Mouse (Mus musculus): ENCODE data around the gene C2cd4d. TPM values are rescaled to one million over a fixed set of nuclear protein-coding genes. Genes with fewer than 3 reads are reported as not detected.

C2cd4d gene
- polyA plus RNA-seq (2012; rRNA removed) = 0.13 TPM in 1 of 2 replicates, not detected in the other

DNA sequence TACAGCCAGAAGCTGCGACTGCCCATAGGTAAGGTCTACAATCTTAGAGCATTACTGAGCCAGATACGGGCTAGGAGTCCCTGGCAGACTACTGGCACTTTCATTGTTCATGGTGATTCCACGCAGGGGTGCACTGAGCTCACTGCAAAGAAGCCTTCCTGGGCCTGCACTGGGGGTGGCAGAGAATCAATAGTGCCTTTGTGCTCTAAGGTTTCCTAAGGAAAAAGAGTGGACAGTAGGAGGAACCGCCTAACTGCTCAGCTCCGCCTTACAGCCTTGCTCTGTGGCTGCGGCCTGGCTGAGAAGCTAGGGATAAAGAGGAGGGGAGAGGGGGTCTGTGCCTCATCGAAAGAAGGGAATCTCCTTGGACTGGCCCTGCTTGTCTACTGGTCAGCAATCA, at the start of gene C2cd4d:
TSS of gene C2cd4d (plus strand) at position 301 of the 400 bp plus-strand sequence.
- Histone ChIP-seq H3K27me3 (ENCODE audit: control insufficient read depth, insufficient read depth, low read length) (peaks cover 5% of the 10 kb centered on the region), H3K4me3 (ENCODE audit: extremely low read depth, insufficient read depth, insufficient read length) (no peak within 1 kb of the TSS)

DNA sequence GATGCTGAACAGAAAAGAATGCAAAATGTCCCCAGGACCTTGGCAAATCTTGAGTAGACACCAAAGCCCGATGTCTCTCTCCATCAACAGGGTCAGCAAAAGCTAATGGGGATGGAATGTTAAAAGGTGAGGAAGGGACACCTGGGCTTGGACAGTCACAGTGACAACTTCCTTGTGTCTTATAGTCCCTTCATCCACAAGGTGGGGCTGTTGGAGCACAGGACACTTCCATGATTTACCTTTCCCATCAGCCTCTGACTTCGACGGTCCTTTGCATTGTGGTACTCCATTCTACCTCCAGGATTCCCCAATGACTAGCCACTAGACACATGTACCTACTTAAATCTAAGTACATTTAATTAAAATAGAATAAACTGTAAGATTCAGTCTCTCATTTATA, 33.6 kb upstream of the C2cd4d start:
- WGBS = 81% methylated on average over 3 of the region's 3 CpGs
- TF ChIP-seq POLR2A (IDR thresholded peaks at IDR 0.05; ENCODE audit: low read depth, low read length) = no peak
- no peak for TF ChIP-seq CTCF (IDR thresholded peaks at IDR 0.05; ENCODE audit: extremely low read depth, insufficient read depth, insufficient read length, insufficient replicate concordance)
- Histone ChIP-seq H3K36me3 (ENCODE audit: control insufficient read depth, insufficient read depth, low read length) (peaks cover 3% of the 10 kb centered on the region; the same call in 1 of the 2 replicates), H3K4me1 (ENCODE audit: control insufficient read depth, insufficient read depth, insufficient read length) (no peaks in the 10 kb centered on the region), H3K27me3 (ENCODE audit: control insufficient read depth, insufficient read depth, low read length) (no peaks in the 10 kb centered on the region), H3K4me3 (ENCODE audit: extremely low read depth, insufficient read depth, insufficient read length) (no peak overlapping the region), H3K27ac (ENCODE audit: insufficient read depth, low read length) (no peak overlapping the region)
- DNase-seq (ENCODE audit: low read depth in 1 of 2, low spot score in 2 of 2) = no peak

More for the DNA sequence above, at the start of gene C2cd4d:
- peaks cover 6% of the 10 kb centered on the region; the same call in 1 of the 2 replicates for H3K4me1 ChIP-seq (ENCODE audit: control insufficient read depth, insufficient read depth, insufficient read length)
- H3K27ac ChIP-seq (ENCODE audit: insufficient read depth, low read length) = no peak within 1 kb of the TSS
- no peak for DNase-seq (ENCODE audit: low read depth in 1 of 2, low spot score in 2 of 2)
- H3K36me3 ChIP-seq (ENCODE audit: control insufficient read depth, insufficient read depth, low read length) = no peaks in the 10 kb centered on the region
- WGBS = 84% methylated on average over 7 of the region's 7 CpGs
- TF ChIP-seq CTCF (IDR thresholded peaks at IDR 0.05; ENCODE audit: extremely low read depth, insufficient read depth, insufficient read length, insufficient replicate concordance) (no peak), POLR2A (IDR thresholded peaks at IDR 0.05; ENCODE audit: low read depth, low read length) (no peak)

DNA sequence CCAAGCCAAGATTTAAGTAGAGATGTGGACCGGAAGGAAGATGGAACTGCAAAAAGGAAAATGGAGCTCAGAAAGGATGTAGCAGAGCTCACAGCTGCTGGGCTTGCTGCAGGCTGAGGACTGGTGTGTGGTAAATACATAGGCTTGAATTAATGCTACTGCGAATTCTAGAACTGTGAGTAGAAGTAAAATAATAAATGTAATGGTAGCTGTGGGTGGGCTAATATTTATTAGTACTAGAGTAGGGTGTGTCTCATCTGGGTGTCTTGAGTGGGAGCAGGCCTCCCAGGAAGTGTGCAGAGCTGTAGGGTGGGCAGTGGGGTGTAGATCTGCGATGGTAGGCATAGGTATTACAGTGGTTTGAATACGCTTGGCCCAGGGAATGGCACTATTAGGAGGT, 27.8 kb upstream of the C2cd4d start:
- WGBS = 92% methylated on average over 4 of the region's 4 CpGs
- 0 out of 2 replicates have a peak, but pooled peaks cover 2% of the 10 kb centered on the region for H3K36me3 ChIP-seq (ENCODE audit: control insufficient read depth, insufficient read depth, low read length)
- DNase-seq (ENCODE audit: low read depth in 1 of 2, low spot score in 2 of 2) = no peak
- H3K4me3 ChIP-seq (ENCODE audit: extremely low read depth, insufficient read depth, insufficient read length) = no peak overlapping the region
- H3K27me3 ChIP-seq (ENCODE audit: control insufficient read depth, insufficient read depth, low read length) = no peaks in the 10 kb centered on the region
- TF ChIP-seq POLR2A (IDR thresholded peaks at IDR 0.05; ENCODE audit: low read depth, low read length) = no peak
- no peak for TF ChIP-seq CTCF (IDR thresholded peaks at IDR 0.05; ENCODE audit: extremely low read depth, insufficient read depth, insufficient read length, insufficient replicate concordance)
- H3K4me1 ChIP-seq (ENCODE audit: control insufficient read depth, insufficient read depth, insufficient read length) = no peaks in the 10 kb centered on the region
- no peak overlapping the region for H3K27ac ChIP-seq (ENCODE audit: insufficient read depth, low read length)

DNA sequence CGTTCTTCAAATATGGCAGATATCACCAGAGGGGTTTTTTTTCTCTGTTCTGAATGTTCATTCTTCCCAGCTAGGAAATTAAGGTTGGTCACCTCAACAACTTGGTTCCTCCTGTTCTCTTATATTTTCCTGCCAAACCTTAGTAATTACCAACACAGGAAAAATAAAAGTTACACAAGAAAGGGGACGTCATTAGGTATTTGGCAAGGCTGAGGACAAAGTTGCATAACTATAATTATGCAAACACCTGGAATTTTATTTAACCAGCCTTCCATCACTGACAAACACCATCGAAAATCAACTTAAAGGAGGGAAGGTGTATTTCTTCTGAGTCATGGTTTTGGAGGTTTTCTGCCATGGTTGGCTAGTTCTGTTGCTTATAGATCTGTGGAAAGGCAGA, 23.7 kb upstream of the C2cd4d start:
- TF ChIP-seq POLR2A (IDR thresholded peaks at IDR 0.05; ENCODE audit: low read depth, low read length) = no peak
- no peak for TF ChIP-seq CTCF (IDR thresholded peaks at IDR 0.05; ENCODE audit: extremely low read depth, insufficient read depth, insufficient read length, insufficient replicate concordance)
- Histone ChIP-seq H3K4me3 (ENCODE audit: extremely low read depth, insufficient read depth, insufficient read length) (no peak overlapping the region), H3K36me3 (ENCODE audit: control insufficient read depth, insufficient read depth, low read length) (no peaks in the 10 kb centered on the region), H3K27ac (ENCODE audit: insufficient read depth, low read length) (no peak overlapping the region), H3K27me3 (ENCODE audit: control insufficient read depth, insufficient read depth, low read length) (no peaks in the 10 kb centered on the region), H3K4me1 (ENCODE audit: control insufficient read depth, insufficient read depth, insufficient read length) (no peaks in the 10 kb centered on the region)
- 80% methylated on average over 3 of the region's 3 CpGs for WGBS
- no peak for DNase-seq (ENCODE audit: low read depth in 1 of 2, low spot score in 2 of 2)

DNA sequence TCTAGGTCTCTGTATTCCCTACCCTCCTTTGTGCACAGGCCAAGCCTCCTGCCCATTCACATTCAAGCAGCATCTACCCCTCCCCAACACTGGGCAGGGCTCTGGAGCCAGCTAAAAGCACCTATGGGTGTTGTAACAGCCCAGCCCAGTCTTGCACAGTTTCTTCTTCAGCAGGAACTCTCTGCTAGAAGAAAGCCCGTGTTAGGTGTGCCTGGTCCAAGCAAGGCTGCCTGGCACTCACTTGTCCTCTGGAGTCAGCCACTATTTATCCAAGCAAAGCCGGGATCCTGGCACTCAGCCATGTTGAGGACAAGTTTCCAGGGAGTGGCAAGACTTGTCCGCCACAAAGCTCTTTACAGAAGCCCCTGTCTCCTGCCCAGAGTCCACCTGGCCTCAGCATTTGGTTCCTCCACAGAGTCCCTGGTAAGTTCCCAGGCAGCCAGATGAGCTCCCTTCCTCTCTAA, 20.2 kb upstream of the C2cd4d start, which contains the start of gene Them5:
TSS of gene Them5 (plus strand) at position 141 of the 464 bp plus-strand sequence.
- 70% methylated on average over 3 of the region's 3 CpGs for WGBS
- DNase-seq (ENCODE audit: low read depth in 1 of 2, low spot score in 2 of 2) = no peak
- no peaks in the 10 kb centered on the region for H3K27me3 ChIP-seq (ENCODE audit: control insufficient read depth, insufficient read depth, low read length)

DNA sequence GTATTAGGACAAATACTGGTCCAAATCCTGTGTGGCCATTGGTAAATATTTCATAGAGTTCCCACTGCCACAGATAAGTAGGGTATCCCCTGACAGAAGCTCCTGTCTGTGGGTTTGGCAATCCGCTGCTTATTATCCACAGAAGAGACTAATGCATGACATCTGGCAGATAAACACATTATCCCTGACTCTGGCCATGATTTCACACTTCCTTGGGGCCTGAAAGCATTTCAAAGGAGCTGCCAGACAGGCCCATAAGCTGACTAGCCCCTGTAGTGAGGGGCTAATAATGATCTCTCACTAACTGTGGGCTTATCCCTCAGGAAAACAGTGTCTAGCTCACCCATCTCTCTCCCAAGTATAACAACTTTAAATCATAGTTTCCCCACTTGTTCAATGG, 19.7 kb upstream of the C2cd4d start:
- WGBS = 78% methylated on average over 1 of the region's 1 CpGs
- Histone ChIP-seq H3K4me1 (ENCODE audit: control insufficient read depth, insufficient read depth, insufficient read length) (no peaks in the 10 kb centered on the region), H3K4me3 (ENCODE audit: extremely low read depth, insufficient read depth, insufficient read length) (no peak overlapping the region), H3K27ac (ENCODE audit: insufficient read depth, low read length) (no peak overlapping the region), H3K27me3 (ENCODE audit: control insufficient read depth, insufficient read depth, low read length) (no peaks in the 10 kb centered on the region), H3K36me3 (ENCODE audit: control insufficient read depth, insufficient read depth, low read length) (no peaks in the 10 kb centered on the region)
- TF ChIP-seq POLR2A (IDR thresholded peaks at IDR 0.05; ENCODE audit: low read depth, low read length) = no peak
- TF ChIP-seq CTCF (IDR thresholded peaks at IDR 0.05; ENCODE audit: extremely low read depth, insufficient read depth, insufficient read length, insufficient replicate concordance) = no peak
- no peak for DNase-seq (ENCODE audit: low read depth in 1 of 2, low spot score in 2 of 2)

More for the DNA sequence above, 20.2 kb upstream of the C2cd4d start, which contains the start of gene Them5:
- Histone ChIP-seq H3K36me3 (ENCODE audit: control insufficient read depth, insufficient read depth, low read length) (no peaks in the 10 kb centered on the region), H3K4me1 (ENCODE audit: control insufficient read depth, insufficient read depth, insufficient read length) (no peaks in the 10 kb centered on the region), H3K27ac (ENCODE audit: insufficient read depth, low read length) (no peak within 1 kb of the TSS), H3K4me3 (ENCODE audit: extremely low read depth, insufficient read depth, insufficient read length) (no peak within 1 kb of the TSS)
- TF ChIP-seq POLR2A (IDR thresholded peaks at IDR 0.05; ENCODE audit: low read depth, low read length) (no peak), CTCF (IDR thresholded peaks at IDR 0.05; ENCODE audit: extremely low read depth, insufficient read depth, insufficient read length, insufficient replicate concordance) (no peak)

DNA sequence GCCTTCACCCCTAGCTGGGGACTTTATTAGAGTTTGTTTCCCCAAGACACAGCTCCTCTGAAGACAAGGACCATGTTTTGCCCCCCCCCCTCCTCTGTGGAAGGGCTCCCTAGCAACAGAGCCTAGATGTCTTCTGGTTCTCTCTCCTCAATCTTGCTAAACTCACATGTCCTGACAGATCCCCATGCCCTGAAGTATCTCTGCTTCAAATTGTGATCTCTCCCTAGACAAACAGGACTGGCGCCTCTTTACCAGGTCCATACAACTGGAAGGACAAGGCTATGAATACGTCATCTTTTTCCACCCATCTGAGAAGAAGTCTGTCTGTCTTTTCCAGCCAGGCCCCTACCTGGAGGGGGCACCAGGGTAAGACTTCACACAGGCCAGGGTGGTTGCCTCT, 18.1 kb upstream of the C2cd4d start:
- Histone ChIP-seq H3K4me3 (ENCODE audit: extremely low read depth, insufficient read depth, insufficient read length) (no peak overlapping the region), H3K27ac (ENCODE audit: insufficient read depth, low read length) (no peak overlapping the region), H3K36me3 (ENCODE audit: control insufficient read depth, insufficient read depth, low read length) (no peaks in the 10 kb centered on the region), H3K4me1 (ENCODE audit: control insufficient read depth, insufficient read depth, insufficient read length) (no peaks in the 10 kb centered on the region), H3K27me3 (ENCODE audit: control insufficient read depth, insufficient read depth, low read length) (no peaks in the 10 kb centered on the region)
- no peak for TF ChIP-seq POLR2A (IDR thresholded peaks at IDR 0.05; ENCODE audit: low read depth, low read length)
- no peak for TF ChIP-seq CTCF (IDR thresholded peaks at IDR 0.05; ENCODE audit: extremely low read depth, insufficient read depth, insufficient read length, insufficient replicate concordance)
- 89% methylated on average over 2 of the region's 2 CpGs for WGBS
- DNase-seq (ENCODE audit: low read depth in 1 of 2, low spot score in 2 of 2) = no peak
